Mouse (Mus musculus): ENCODE measurements at regions not wholly inside any gene's neighbourhood (a gene's known extent, or its start where the extent isn't known, plus 50 kb on each side); places are given as distances from the start of the nearest gene placed in this dataset.

DNA sequence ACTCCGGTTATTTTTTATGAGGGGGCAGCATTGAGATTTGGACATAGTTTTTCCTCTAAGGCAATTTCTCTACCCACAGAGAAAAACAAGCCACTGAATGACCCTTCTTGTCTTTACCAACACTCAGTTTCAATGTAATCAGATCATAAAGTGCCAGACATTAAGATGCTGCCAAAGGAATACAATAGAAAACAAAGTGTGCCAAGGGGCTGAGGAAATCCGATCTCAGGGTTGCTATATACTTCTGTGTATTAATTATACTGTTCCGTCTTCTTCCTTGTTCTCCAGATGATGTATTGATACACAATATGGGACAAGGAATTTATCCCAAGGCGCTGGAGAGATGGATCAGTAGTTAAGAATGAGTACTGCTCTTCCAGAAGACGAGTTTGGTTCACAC is 222.9 kb upstream of the Pitx2 start:
- no peak for TF ChIP-seq GATA1 (IDR thresholded peaks at IDR 0.05; ENCODE audit: borderline replicate concordance, low read length)
- no peak for TF ChIP-seq FLI1 (IDR thresholded peaks at IDR 0.05; ENCODE audit: low read length)

Data from megakaryocyte, embryonic 14.5 days (primary cell).